Mouse (Mus musculus) liver, embryonic 12.5 days (tissue): Measurements from ENCODE around the gene Lhx5. TPM values are rescaled to one million over a fixed set of nuclear protein-coding genes. Genes with fewer than 3 reads are reported as not detected.

Experiments
- ATAC-seq: fragments of 200-750 bp; cut with Nextera tagmentation; 2 replicates; pipeline ENCODE4 v1.8.0; 2017; ENCODE audit warnings: moderate number of reproducible peaks, mild to moderate bottlenecking, moderate library complexity
- H3K27ac ChIP-seq: fragments of 300-500 bp; sonication (generic); 2 replicates; pipeline ENCODE4 v1.5.1; 2016; ENCODE audit warnings: mild to moderate bottlenecking
- H3K27me3 ChIP-seq: fragments of 300-500 bp; sonication (generic); replicated peaks from 2 replicates; pipeline ENCODE4 v1.6.1; 2016; ENCODE audit warnings: mild to moderate bottlenecking, moderate library complexity
- H3K36me3 ChIP-seq: fragments of 300-500 bp; sonication (generic); 2 replicates; pipeline ENCODE4 v1.6.1; 2016; ENCODE audit warnings: mild to moderate bottlenecking, moderate library complexity
- H3K4me1 ChIP-seq: fragments of 300-500 bp; sonication (generic); 2 replicates; pipeline ENCODE4 v1.6.1; 2016
- H3K4me2 ChIP-seq: fragments of 300-500 bp; sonication (generic); 2 replicates; pipeline ENCODE4 v1.6.1; 2016; ENCODE audit warnings: mild to moderate bottlenecking, moderate library complexity
- H3K4me3 ChIP-seq: fragments of 300-500 bp; sonication (generic); 2 replicates; pipeline ENCODE4 v1.5.1; 2016; ENCODE audit warnings: mild to moderate bottlenecking, moderate library complexity
- H3K9ac ChIP-seq: fragments of 300-500 bp; sonication (generic); 2 replicates; pipeline ENCODE4 v1.6.1; 2016; ENCODE audit warnings: mild to moderate bottlenecking, moderate library complexity
- H3K9me3 ChIP-seq: fragments of 300-500 bp; sonication (generic); replicated peaks from 2 replicates; pipeline ENCODE4 v1.6.1; 2016; ENCODE audit warnings: mild to moderate bottlenecking, moderate library complexity
- WGBS: fragments of 180-500 bp; shearing (Covaris S2); methylation state at CpG from one replicate; pipeline ENCODE4 v1.1.7; 2016; ENCODE audit not compliant: insufficient replicate concordance; 5-methylcytosine and 5-hydroxymethylcytosine counted together
- polyA plus RNA-seq: library from polyadenylated mRNA; unstranded; fragments of >200 nt; fragmentation: Nextera tagmentation; extraction: Ambion mirVana; gene quantifications from 2 replicates; pipeline ENCODE4 v1.2.1, GENCODE M21; 2016

Gene Lhx5
- not detected in 2 replicates for polyA plus RNA-seq

DNA sequence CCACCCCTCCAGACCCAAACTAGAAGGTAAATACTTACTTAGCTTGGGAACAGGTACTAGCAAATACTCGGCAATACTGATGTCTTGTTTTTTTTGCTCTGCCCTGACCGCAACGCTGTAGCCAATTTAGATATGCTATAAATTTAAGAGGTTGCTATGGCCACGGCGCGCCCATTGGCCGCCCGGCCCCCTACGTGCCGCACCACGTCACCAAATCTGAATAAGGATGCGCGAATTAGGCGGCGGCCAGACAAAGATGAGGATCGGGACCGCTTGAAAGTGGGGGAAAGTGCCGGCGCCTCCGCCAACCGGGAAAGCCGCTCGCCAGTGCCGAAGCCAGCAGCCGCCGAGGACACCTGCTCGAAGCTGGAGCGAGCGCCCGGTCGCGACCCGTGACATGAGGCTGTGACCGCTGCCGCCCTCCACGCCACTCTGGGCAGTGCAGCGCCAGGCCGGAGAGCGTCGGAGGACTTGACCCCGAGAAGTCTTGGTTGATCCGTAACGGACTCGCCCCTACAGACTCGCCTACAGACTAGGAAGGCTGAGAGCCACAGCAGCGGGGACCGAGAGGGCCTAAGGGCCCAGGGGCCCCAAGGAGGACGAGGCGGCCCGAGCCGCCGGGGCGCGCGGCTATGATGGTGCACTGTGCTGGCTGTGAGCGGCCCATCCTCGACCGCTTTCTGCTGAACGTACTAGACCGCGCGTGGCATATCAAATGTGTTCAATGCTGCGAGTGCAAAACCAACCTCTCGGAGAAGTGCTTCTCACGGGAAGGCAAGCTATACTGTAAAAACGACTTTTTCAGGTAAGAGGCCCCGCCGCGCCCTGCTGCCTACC lies at the start of gene Lhx5:
Gene Lhx5, plus strand, starts transcription at position 51 of the 837 bp plus-strand sequence.
- ATAC-seq = no peak
- Histone ChIP-seq H3K9ac (no peak within 1 kb of the TSS), H3K4me3 (no peak within 1 kb of the TSS), H3K27ac (no peak within 1 kb of the TSS), H3K9me3 (no peaks in the 10 kb centered on the region), H3K36me3 (no peaks in the 10 kb centered on the region), H3K4me1 (0 out of 2 replicates have a peak, but pooled peaks cover 4% of the 10 kb centered on the region), H3K27me3 (peaks cover 99% of the 10 kb centered on the region), H3K4me2 (no peak within 1 kb of the TSS)
- WGBS = 2% methylated on average over 69 of the region's 69 CpGs

DNA sequence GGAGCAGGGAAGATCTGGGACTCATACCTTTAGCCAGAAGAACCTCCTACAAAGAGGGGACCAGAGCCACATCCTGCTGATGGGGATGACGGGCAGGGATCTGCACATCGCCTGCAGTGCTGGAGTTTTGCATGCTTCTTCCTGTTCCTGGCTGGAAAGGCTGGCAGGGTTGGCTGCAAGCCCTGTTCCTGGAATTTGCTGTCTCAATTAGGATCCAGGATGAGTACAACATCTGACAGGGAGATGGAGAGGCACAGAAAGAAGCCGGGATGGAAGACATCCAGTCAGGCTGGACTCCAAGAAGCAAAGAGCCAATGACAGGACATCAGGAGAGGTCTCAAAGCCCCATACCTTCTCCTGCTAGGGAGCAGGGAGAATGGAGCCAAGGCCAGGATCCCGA lies 45.1 kb upstream of the Lhx5 start:
- H3K36me3 ChIP-seq = no peaks in the 10 kb centered on the region

DNA sequence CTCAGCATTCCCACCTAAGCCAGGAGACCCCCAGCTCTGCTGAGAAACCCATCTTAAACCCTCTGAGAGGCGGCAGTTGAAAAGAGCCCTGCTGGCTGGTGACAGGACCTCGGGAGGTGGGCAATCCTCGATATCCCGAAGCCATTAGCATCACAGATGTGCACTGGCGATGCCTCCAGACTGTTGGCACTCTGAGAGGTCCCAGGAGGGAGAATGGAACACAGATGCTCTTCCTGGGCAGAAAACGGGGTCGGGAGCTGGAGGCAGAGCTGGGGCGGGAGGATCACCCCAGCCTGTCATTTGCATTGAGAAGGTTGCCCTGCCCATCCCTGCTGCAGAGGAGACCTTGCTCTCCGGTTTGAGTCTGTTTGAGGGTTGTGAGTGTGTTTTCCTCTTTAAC lies 42.7 kb upstream of the Lhx5 start:
- Histone ChIP-seq H3K27me3 (peaks cover 18% of the 10 kb centered on the region; the same call in 1 of the 2 replicates), H3K27ac (no peak overlapping the region), H3K9ac (no peak overlapping the region), H3K4me2 (no peak overlapping the region), H3K36me3 (no peaks in the 10 kb centered on the region), H3K4me3 (no peak overlapping the region), H3K4me1 (no peaks in the 10 kb centered on the region), H3K9me3 (no peaks in the 10 kb centered on the region)
- no peak for ATAC-seq
- whole genome bisulfite sequencing = 35% methylated on average over 9 of the region's 9 CpGs

More for the DNA sequence above, 45.1 kb upstream of the Lhx5 start:
- Histone ChIP-seq H3K4me2 (no peak overlapping the region), H3K9me3 (no peaks in the 10 kb centered on the region), H3K27me3 (peaks cover 9% of the 10 kb centered on the region; the same call in 1 of the 2 replicates), H3K4me3 (no peak overlapping the region), H3K27ac (no peak overlapping the region), H3K4me1 (no peaks in the 10 kb centered on the region), H3K9ac (no peak overlapping the region)
- 54% methylated on average over 4 of the region's 4 CpGs for WGBS
- ATAC-seq = no peak

DNA sequence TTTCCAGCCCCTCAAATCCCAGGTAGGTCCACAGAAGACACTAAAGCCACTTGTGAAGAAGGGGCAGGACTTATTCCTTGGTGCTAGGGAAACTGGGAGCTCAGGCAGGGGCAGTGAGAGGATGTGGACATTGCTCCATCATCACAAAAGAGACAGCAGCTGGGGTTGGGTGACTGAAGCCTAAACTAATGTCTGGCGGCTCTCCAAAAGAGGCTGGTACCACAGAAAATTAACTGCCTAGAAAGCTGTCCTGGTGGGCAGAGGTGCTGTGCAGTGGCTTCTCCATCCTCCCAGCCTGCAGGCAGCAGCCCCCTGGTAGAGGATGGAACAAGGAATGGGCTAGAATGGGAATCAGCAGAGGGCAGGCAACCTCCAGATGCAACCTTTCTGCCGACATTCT lies 41.5 kb upstream of the Lhx5 start:
- Histone ChIP-seq H3K9me3 (no peaks in the 10 kb centered on the region), H3K4me2 (no peak overlapping the region), H3K9ac (no peak overlapping the region), H3K4me3 (no peak overlapping the region), H3K27ac (no peak overlapping the region), H3K27me3 (peaks cover 30% of the 10 kb centered on the region), H3K36me3 (no peaks in the 10 kb centered on the region), H3K4me1 (no peaks in the 10 kb centered on the region)
- 60% methylated on average over 2 of the region's 2 CpGs for WGBS
- ATAC-seq = no peak

DNA sequence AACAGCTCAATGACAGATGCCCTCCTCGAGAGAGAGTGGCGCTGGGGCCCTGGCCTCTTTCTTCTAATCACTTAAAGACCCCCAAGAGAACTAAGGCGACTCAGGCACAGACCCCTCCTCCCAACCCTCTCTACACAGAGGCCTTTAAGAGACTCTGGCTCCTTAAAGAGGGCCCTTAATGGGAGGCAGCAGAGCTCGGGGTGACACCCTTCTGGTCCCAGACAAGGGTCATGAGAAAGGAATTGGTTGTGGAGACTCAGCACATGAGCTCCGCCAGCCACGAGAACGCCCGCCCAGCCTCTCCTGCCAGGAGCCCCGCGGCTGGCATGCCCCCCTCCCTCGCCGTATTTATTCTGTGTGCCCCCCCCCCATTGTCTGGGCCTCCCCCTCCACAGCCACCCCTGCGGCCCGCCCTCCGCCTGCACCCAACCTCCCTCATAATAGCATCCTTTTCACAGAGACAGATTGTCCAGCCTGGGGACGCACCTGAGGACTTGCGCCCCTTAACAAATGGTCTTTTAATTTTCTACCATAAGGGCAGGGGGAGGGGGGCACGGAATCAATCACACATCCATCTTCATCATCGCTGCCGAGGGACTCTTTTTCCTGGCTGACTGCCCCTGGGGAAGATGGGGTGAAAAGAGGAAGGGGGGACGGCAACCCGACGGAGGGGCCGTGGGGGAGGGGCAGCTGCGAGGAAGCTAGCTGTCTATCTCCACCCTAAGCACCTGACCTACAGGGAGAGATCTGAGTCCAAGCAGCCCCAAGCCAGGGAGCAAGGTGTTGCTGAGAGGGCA lies 37.4 kb upstream of the Lhx5 start:
- ATAC-seq = no peak
- Histone ChIP-seq H3K27ac (no peak overlapping the region), H3K9ac (no peak overlapping the region), H3K9me3 (no peaks in the 10 kb centered on the region), H3K4me1 (no peaks in the 10 kb centered on the region), H3K4me2 (no peak overlapping the region), H3K36me3 (no peaks in the 10 kb centered on the region), H3K27me3 (peaks cover 63% of the 10 kb centered on the region), H3K4me3 (no peak overlapping the region)
- WGBS = 30% methylated on average over 24 of the region's 25 CpGs

DNA sequence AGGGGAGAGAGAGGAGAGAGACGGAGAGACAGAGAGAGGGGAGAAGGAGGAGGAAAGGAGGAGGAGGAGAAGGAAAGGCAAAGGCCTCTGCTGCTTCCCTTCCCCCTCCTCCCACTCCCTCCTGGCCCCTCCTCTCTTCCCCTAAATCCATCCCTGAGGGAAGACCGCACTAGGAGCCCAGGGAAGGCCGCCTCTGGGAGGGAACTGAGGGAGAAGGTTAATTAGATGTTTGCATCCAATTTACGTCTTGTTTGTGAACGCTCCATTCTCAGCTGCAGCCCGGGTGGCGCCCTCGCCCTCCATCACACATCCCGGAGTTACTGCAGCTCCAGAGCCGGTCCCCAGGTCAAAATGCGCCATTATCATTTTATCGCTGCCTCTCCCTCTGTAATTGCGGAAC lies 33.5 kb upstream of the Lhx5 start:
- no peak overlapping the region for H3K4me3 ChIP-seq
- WGBS = 7% methylated on average over 13 of the region's 13 CpGs
- no peaks in the 10 kb centered on the region for H3K4me1 ChIP-seq
- H3K9me3 ChIP-seq = no peaks in the 10 kb centered on the region
- H3K27me3 ChIP-seq = peaks cover 77% of the 10 kb centered on the region
- no peak for ATAC-seq
- no peak overlapping the region for H3K27ac ChIP-seq
- no peaks in the 10 kb centered on the region for H3K36me3 ChIP-seq
- H3K4me2 ChIP-seq = no peak overlapping the region
- H3K9ac ChIP-seq = no peak overlapping the region

DNA sequence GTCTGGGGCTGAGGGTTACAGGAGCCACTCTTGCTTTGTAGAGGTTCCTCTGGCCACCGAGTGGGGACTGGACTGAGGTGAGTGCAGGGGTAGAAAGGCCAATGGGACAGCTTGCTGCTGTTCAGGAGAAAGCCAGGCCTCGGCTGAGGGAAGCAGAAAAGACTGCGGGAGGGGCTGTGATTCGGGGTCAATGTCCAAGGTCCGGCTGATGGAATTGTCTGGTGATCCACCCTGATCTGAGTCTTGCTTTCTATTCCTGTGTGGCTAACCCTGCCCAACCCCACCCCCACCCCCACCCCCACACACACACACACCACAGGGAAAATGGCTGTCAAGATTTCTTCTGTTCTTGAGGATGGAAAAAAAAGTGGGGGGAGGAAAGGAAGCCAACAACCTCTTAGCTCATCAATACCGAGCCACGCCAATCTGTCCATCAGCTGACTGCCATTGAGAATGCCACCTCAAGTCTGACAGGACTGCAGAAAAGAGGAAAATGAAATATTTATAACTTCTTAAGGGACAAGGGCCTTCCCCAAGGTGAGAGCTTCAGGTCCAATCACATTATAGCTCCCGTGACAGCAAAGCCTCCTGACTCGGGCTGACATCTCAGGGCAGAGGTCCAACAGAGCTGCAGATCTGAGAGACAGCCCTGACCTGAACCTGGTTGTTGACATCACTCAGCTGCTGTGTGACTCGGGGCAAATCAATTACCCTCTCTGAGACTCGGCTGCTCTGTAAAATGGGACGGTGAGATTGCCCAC lies 26.5 kb upstream of the Lhx5 start:
- H3K27me3 ChIP-seq = peaks cover 41% of the 10 kb centered on the region
- H3K27ac ChIP-seq = no peak overlapping the region
- no peaks in the 10 kb centered on the region for H3K36me3 ChIP-seq
- H3K4me3 ChIP-seq = no peak overlapping the region
- no peak overlapping the region for H3K9ac ChIP-seq
- H3K4me1 ChIP-seq = no peaks in the 10 kb centered on the region
- ATAC-seq = no peak
- no peaks in the 10 kb centered on the region for H3K9me3 ChIP-seq
- WGBS = 55% methylated on average over 12 of the region's 12 CpGs
- no peak overlapping the region for H3K4me2 ChIP-seq

DNA sequence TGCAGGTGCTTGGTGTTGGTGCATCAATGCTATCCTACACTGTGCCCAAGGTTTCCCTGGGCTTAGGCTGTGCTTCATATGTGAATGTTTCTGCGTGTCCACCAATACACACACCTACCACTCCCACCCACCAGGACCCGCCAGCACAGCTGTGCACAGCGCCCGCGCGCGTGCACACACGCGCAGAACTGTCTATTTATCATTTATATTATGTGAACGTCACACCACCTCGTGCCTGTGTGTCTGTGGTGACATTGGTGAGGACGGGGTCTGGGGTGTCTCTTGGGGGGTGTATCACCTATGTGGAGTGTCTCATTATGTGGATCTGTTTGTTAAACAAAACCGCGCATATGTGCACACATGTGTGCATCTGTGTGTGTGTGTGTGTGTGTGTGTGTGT lies 22.6 kb upstream of the Lhx5 start:
- no peaks in the 10 kb centered on the region for H3K36me3 ChIP-seq
- H3K9ac ChIP-seq = no peak overlapping the region
- H3K27ac ChIP-seq = no peak overlapping the region
- 0 out of 2 replicates have a peak, but pooled peaks cover 6% of the 10 kb centered on the region for H3K9me3 ChIP-seq
- H3K4me3 ChIP-seq = no peak overlapping the region
- no peak overlapping the region for H3K4me2 ChIP-seq
- ATAC-seq = no peak
- peaks cover 51% of the 10 kb centered on the region for H3K27me3 ChIP-seq
- no peaks in the 10 kb centered on the region for H3K4me1 ChIP-seq
- WGBS = 65% methylated on average over 14 of the region's 14 CpGs

DNA sequence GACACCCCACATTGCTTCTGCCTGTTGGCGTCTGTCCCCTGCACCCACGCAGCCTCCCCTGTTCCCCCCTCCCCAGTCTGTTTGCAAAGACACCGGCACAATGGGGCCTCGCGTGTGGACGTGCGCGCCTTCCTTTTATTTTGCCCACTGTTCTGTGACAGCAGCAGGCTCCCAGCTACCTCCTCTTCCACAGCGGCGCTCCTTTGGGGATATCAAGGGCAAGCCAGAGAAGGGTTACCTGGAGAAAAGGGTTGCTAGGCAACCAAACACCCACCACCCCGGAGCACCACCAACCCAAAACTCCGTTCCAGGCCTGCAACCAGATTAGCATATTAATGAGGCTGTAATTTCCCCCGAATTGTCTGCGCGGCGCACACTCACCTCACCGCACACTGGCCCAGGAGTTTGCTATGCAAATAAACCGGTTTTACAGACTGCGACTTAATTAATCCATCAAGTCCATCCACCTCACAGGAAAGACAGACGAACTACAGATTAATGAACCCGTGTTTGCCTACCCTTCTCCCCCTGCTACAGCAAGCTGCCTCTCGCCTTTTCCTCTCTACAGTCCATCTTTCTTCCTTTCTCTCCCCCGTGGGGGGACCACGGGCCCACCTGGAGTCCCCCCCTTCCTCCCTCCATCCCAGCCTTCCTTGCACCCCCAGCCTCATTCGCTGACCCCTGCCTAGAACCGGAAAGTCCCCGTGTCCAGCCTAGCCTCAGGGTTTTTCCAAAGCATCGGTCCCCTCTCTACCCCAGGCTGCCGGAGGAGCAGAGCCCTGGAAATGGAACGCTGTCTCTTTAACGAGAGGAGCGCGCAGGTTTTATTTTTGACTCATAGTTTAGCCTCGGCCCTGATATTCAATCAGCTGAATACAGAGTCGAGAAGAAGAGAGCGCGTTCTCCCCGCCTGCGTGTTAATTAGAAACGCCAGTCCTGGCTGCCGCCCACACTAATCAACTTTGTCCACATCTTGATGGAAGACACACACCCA lies 21.8 kb upstream of the Lhx5 start:
- Histone ChIP-seq H3K27me3 (peaks cover 51% of the 10 kb centered on the region), H3K4me1 (no peaks in the 10 kb centered on the region), H3K4me3 (no peak overlapping the region), H3K9me3 (0 out of 2 replicates have a peak, but pooled peaks cover 6% of the 10 kb centered on the region), H3K9ac (no peak overlapping the region), H3K27ac (no peak overlapping the region), H3K36me3 (no peaks in the 10 kb centered on the region), H3K4me2 (no peak overlapping the region)
- 5% methylated on average over 41 of the region's 41 CpGs for WGBS
- ATAC-seq = no peak

DNA sequence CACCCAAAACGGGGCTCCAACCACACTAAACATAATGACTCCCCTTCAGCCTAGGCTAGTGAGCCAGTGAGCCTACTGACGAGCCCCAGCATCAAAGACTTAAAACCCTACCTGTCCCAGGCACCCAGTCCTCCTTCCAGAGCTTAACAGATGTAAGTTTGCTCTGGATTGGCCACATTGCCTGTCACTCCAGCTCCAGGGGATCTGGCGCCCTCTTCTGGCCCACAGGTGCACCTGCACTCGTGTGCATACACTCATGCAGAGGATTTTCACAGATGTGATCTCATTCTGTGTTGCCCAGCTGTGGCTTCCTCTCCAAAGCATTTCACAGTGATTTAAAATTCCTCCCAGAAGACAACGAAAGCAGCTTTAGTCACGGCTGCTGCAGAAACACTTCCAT lies 18.1 kb upstream of the Lhx5 start:
- no peak for ATAC-seq
- H3K9me3 ChIP-seq = 0 out of 2 replicates have a peak, but pooled peaks cover 6% of the 10 kb centered on the region
- H3K4me3 ChIP-seq = no peak overlapping the region
- 60% methylated on average over 6 of the region's 6 CpGs for WGBS
- peaks cover 61% of the 10 kb centered on the region for H3K27me3 ChIP-seq
- no peak overlapping the region for H3K27ac ChIP-seq
- no peak overlapping the region for H3K9ac ChIP-seq
- no peak overlapping the region for H3K4me2 ChIP-seq
- no peaks in the 10 kb centered on the region for H3K4me1 ChIP-seq
- H3K36me3 ChIP-seq = no peaks in the 10 kb centered on the region

DNA sequence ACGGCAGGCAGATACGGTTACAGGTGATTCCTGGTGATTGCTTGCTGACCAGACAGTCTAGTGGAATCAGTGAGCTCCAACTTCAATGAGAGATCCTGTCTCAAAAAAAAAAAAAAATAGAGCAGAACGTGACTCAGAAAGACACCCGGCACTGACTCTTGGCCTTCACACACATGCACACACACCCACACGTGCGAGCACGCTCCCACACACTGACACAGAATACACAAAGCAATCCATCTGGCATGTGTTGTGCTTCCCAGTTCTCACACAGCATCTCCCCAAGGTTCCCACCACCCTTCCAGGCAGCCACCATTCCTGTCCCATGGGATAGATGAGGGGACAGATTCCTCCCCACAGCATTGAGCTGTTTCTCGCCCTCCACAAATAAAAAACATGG lies 11.4 kb upstream of the Lhx5 start:
- Histone ChIP-seq H3K27me3 (peaks cover 77% of the 10 kb centered on the region), H3K9ac (no peak overlapping the region), H3K36me3 (no peaks in the 10 kb centered on the region), H3K4me2 (no peak overlapping the region), H3K4me3 (no peak overlapping the region), H3K9me3 (no peaks in the 10 kb centered on the region), H3K27ac (no peak overlapping the region), H3K4me1 (no peaks in the 10 kb centered on the region)
- 73% methylated on average over 8 of the region's 8 CpGs for whole genome bisulfite sequencing
- ATAC-seq = no peak
